In genomic region chr8:125390506-125390895, GRCm38 (mm10) we compare ENCODE assay signal across 8 mouse cellular contexts.
DNase-seq lines count a peak whose midpoint lies in the region; ATAC-seq and TF ChIP-seq lines count a peak whose summit lies in the region.
"Had no signal": no experiment of that assay in that cellular context is flagged by ENCODE, and none has a peak within 500 bp of the region (broad histone marks: within the 10 kb centered on the region; RNA-seq: fewer than 3 reads in every experiment).

No protein-coding gene starts in this region.

- WGBS in heart, embryonic 13.5 days, result 60% methylated on average over 6 of the region's 6 CpGs
- WGBS in stomach, embryonic 15.5 days, result 60% methylated on average over 6 of the region's 6 CpGs
- WGBS in stomach, postnatal 0 days, result 59% methylated on average over 6 of the region's 6 CpGs
- WGBS in midbrain, embryonic 12.5 days, result 53% methylated on average over 6 of the region's 6 CpGs

- H3K4me1 ChIP-seq in heart, embryonic 13.5 days, result peaks cover 73% of the 10 kb centered on the region
- H3K4me1 ChIP-seq in stomach, embryonic 15.5 days, result peaks cover 26% of the 10 kb centered on the region
- no peaks in the 10 kb centered on the region for H3K4me1 ChIP-seq in stomach, postnatal 0 days (replicated peaks; ENCODE audit: control insufficient read depth, insufficient read depth)
- H3K4me1 ChIP-seq in midbrain, embryonic 12.5 days, result peaks cover 37% of the 10 kb centered on the region

- peak overlapping the region; percentile 65 for H3K9ac ChIP-seq in heart, embryonic 13.5 days
- no peak overlapping the region for H3K9ac ChIP-seq in stomach, embryonic 15.5 days
- H3K9ac ChIP-seq in stomach, postnatal 0 days (ENCODE audit: low read length), result no peak overlapping the region
- H3K9ac ChIP-seq in midbrain, embryonic 12.5 days (replicated peaks), result no peak overlapping the region
- H3K9ac ChIP-seq: intestine, embryonic 15.5 days had no signal

- H3K4me3 ChIP-seq in heart, embryonic 13.5 days, result no peak overlapping the region
- H3K4me3 ChIP-seq in stomach, embryonic 15.5 days (replicated peaks), result no peak overlapping the region
- no peak overlapping the region for H3K4me3 ChIP-seq in stomach, postnatal 0 days (ENCODE audit: low read depth, low read length)
- H3K4me3 ChIP-seq in midbrain, embryonic 12.5 days, result no peak overlapping the region
- H3K4me3 ChIP-seq: intestine, embryonic 15.5 days had no signal

- H3K27ac ChIP-seq in heart, embryonic 13.5 days (replicated peaks), result peak overlapping the region; percentile 96
- 0 out of 2 replicates have a peak overlapping the region, but pooled peaks have one; percentile 40 for H3K27ac ChIP-seq in stomach, embryonic 15.5 days
- H3K27ac ChIP-seq in stomach, postnatal 0 days (replicated peaks), result no peak overlapping the region
- peak overlapping the region; percentile 60 for H3K27ac ChIP-seq in midbrain, embryonic 12.5 days (replicated peaks)
- H3K27ac ChIP-seq: intestine, embryonic 15.5 days had no signal

- ATAC-seq in heart, embryonic 13.5 days (ENCODE audit: extremely low read depth, insufficient number of reproducible peaks, low FRiP score, low TSS enrichment), result no peak
- ATAC-seq in stomach, embryonic 15.5 days (ENCODE audit: insufficient read depth, low FRiP score, low read depth), result no peak
- no peak for ATAC-seq in stomach, postnatal 0 days (ENCODE audit: low FRiP score, low TSS enrichment)
- ATAC-seq in midbrain, embryonic 12.5 days (ENCODE audit: low FRiP score, low read depth), result peak; percentile 17; the same call in 1 of the 2 replicates
- ATAC-seq: intestine, embryonic 15.5 days had no signal

- no peak for TF ChIP-seq CTCF in stomach, postnatal 0 days (IDR thresholded peaks at IDR 0.05; ENCODE audit: low read depth)

- no peaks in the 10 kb centered on the region for H3K9me3 ChIP-seq in heart, embryonic 13.5 days
- H3K9me3 ChIP-seq in stomach, embryonic 15.5 days, result no peaks in the 10 kb centered on the region
- H3K9me3 ChIP-seq in stomach, postnatal 0 days (ENCODE audit: control insufficient read depth, low read length), result no peaks in the 10 kb centered on the region
- no peaks in the 10 kb centered on the region for H3K9me3 ChIP-seq in midbrain, embryonic 12.5 days
- H3K9me3 ChIP-seq: intestine, embryonic 15.5 days had no signal

- H3K36me3 ChIP-seq in heart, embryonic 13.5 days, result no peaks in the 10 kb centered on the region
- no peaks in the 10 kb centered on the region for H3K36me3 ChIP-seq in stomach, embryonic 15.5 days
- no peaks in the 10 kb centered on the region for H3K36me3 ChIP-seq in stomach, postnatal 0 days (ENCODE audit: control insufficient read depth, insufficient read depth, low read length)
- no peaks in the 10 kb centered on the region for H3K36me3 ChIP-seq in midbrain, embryonic 12.5 days
- H3K36me3 ChIP-seq: intestine, embryonic 15.5 days had no signal

- H3K27me3 ChIP-seq in heart, embryonic 13.5 days (replicated peaks), result no peaks in the 10 kb centered on the region
- no peaks in the 10 kb centered on the region for H3K27me3 ChIP-seq in stomach, embryonic 15.5 days (replicated peaks)
- H3K27me3 ChIP-seq in stomach, postnatal 0 days (ENCODE audit: control insufficient read depth, insufficient read depth, low read length), result no peaks in the 10 kb centered on the region
- peaks cover 3% of the 10 kb centered on the region; the same call in 1 of the 2 replicates for H3K27me3 ChIP-seq in midbrain, embryonic 12.5 days
- H3K27me3 ChIP-seq: intestine, embryonic 15.5 days had no signal

- no peak for DNase-seq in heart, adult 8-10 months (ENCODE audit: low spot score)
- DNase-seq in stomach, postnatal 0 days (ENCODE audit: low spot score), result no peak
- DNase-seq in frontal cortex, postnatal 36 days (ENCODE audit: low spot score in 2 of 2), result no peak
- no peak for DNase-seq in spleen, postnatal 14 days (ENCODE audit: low spot score in 2 of 2)

- TF ChIP-seq EP300 in stomach, postnatal 0 days (optimal IDR thresholded peaks at IDR 0.05), result no peak

- peak overlapping the region; percentile 0; the same call in 1 of the 2 replicates for H3K4me2 ChIP-seq in heart, embryonic 13.5 days
- no peak overlapping the region for H3K4me2 ChIP-seq in stomach, embryonic 15.5 days
- H3K4me2 ChIP-seq in stomach, postnatal 0 days (replicated peaks; ENCODE audit: low read depth), result no peak overlapping the region
- H3K4me2 ChIP-seq in midbrain, embryonic 12.5 days (replicated peaks), result no peak overlapping the region
- H3K4me2 ChIP-seq: intestine, embryonic 15.5 days had no signal
